Mouse (Mus musculus) kidney, adult 18-20 months (tissue): ENCODE results near the gene Kcne3.

Experiments
- DNase-seq: peaks from one replicate; pipeline ENCODE4 v3.0.0; 2021

Gene Kcne3

DNA sequence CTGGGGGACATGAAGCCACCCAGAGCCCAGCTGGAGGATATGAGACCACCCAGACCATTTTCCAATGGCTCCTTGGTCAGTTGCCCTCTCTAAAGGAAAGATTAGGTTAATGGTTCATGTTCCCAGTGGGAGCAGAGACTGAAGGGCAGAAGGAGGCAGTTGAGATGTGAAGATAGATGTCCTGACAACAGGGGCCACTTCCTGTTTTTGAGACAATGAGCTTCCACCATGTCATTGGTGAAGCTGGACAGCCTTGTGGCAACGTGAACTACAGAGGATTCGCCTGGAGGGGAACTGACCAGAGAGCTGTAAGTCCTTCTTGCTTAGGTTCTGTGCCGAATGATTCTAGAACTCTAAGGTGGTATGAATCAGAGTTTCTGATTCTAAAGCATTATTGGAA, at the start of gene Kcne3:
Gene Kcne3 (plus strand): TSS at position 234 of the 400 bp plus-strand sequence.
- no peak for DNase-seq

- DNase-seq, result no peak
These were observed 49.8 kb upstream of the Kcne3 start for GRCm38 (mm10) chr7:100126514-100126913.

GRCm38 (mm10) chr7:100128262-100129041, 47.9 kb upstream of the Kcne3 start:
- DNase-seq, result no peak

DNA sequence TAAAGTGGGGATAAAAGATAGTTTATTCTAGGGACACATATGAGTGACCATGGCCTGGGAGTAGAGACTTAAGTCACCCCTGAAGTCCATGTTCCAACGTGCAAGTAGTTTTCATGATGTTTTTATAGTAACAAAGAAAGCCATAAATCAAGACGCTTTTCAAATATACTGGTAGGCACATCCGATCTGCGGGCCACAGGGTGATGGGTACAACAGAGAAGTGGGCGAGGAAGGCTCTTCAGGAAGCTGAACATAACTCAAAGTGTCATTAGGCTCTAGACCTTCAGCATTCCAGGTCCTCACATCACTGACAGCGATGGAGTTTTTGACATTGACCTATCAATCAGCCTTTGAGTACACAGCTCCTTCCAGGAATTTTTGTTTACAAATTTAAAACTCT, 45.7 kb upstream of the Kcne3 start:
- DNase-seq, result no peak

DNA sequence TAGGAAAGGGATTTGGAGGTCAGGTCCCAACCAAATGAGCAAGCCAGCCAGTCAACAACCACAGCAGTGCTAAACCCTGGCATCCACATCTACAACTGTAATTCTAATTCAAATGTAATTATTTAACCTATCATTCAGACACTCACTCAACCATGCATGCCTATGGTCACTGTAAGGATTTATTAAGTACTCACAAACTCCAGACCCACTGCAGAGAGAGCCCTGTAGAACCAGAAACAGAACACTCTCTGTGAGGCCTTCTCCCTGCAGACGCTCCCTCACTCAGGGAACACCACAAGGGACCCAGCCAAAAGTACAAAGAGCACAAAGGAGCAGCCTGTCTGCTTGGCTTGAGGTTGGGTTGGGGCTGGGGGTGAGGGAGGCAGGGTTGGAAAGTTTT, 43.9 kb upstream of the Kcne3 start:
- no peak for DNase-seq

GRCm38 (mm10) chr7:100137038-100137437, 39.3 kb upstream of the Kcne3 start:
- DNase-seq, result peak; percentile 27

DNA sequence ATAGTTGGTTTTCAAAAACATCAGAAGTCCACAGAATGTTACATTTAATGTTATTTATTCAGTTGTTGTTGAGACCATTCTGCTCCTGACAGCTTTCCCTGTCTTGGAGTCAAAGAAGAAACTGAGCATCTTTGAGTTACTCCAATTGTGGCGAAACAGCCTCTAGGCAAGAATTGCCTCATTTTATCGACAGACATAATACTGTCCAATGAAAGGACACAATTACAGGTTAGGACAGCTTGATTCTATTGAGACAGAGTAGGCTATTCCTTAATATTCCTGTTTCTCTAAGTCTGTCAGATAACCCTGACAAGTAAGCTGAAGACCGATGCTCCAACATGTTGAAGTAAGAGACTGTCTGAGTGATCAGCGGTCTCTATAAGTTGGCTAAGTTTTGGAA, 38.2 kb upstream of the Kcne3 start:
- DNase-seq, result no peak

DNA sequence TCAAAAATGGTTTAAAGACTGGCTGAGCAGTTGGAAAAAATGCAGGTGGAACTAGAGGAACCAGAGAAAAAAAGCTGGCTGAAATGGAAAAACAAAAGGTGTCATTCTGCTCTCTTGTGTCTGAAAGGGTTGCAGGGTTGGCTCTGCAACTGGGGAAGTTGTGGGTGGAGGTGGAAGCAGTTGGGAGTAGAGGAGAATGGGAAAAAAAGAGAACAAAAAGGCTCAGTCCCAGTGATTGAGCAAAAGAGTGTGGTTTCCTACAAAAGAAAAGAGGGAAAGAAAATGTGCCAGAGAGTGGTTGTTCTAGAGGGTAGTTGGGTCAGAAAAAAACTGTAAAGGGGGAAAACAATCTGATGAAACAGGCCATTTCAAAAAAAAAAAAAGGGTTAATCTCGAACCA, 35.7 kb upstream of the Kcne3 start:
- no peak for DNase-seq

DNA sequence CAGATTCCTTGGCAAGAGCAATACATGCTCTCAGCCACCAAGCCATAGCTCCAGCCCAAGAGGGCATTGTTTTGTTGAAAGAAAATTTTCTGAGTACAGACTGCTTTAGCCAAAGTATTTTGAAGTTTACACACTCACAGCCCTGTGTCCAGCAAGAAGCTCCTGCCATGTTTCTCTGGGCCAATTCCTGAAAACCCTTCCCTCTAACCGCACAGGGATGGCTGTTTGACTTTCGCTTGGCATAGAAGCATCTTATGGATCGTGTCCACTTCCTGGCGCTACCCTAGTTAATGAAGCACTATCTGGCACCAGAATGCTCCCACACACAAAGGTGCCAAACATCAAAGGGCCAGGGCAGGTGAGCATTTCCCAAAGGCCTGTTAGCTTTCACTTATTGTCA, 27.7 kb upstream of the Kcne3 start:
- peak; percentile 11 for DNase-seq

DNA sequence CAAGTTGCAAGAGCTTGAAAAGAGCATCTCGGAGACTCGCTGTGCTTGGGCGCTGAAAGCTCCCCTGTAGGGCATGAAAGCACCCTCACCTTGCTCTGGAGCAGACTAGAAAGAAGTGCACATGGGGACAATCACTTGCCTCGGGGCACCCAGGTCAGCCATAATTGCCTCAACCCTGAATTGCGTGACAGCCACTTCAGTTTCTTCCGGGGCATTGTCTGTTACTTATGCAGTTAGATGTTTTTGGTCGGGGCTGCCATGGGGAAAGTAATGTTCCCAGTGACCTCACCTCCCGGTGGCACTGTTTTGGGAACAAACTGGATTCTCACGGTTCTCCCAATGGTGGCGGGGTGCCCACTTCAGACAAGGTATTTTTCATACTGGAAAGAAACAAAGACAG, 26.2 kb upstream of the Kcne3 start:
- DNase-seq, result no peak

GRCm38 (mm10) chr7:100150626-100151025, 25.7 kb upstream of the Kcne3 start:
- DNase-seq, result no peak

DNA sequence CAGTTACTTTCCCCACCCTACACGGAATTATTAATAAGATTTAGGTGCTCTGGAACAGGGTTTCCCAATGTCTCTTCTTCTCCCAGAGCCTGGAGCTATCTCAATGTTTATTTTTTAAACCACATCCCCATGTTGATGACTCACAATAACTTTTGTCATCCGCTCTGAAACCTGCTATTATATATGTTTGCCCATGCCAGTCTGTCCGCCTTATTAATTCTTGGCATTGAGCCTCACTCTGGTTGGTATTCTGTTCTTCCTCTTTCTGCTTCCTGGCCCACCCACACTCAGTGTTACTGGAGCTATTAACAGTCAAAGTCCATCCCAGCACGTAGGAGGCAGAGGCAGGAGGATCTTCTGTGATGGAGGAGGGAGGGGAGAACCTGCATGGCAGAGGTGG, 18.6 kb upstream of the Kcne3 start:
- DNase-seq, result no peak

GRCm38 (mm10) chr7:100159105-100159841, 17.0 kb upstream of the Kcne3 start, which contains the start of gene Lipt2:
Gene Lipt2, plus strand, starts transcription at chr7:100159277.
- DNase-seq, result peak; percentile 95

- no peak for DNase-seq
These were observed 16.3 kb upstream of the Kcne3 start for GRCm38 (mm10) chr7:100160006-100160405.

- no peak for DNase-seq
These were observed 12.8 kb upstream of the Kcne3 start for GRCm38 (mm10) chr7:100163506-100163905.

DNA sequence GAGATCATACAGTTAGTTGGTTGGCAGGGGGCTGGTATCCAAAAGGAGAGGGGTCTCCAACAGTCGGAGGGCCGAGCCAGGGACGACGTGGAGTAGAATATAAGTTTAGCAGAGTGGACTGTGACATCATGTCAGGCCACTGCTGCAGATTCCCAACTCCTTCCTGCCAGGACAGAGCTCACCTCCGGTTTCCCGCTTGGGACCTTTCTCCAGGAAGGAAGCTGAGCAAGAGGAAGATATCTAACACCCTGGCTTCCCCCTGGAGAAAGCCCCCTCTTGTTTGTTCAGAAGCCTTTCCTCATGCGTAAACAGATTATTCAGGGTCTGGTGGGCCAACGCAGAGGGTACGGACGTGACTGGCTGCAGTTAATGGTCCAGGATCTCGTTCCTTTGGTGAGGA, 7.6 kb upstream of the Kcne3 start:
- no peak for DNase-seq

DNA sequence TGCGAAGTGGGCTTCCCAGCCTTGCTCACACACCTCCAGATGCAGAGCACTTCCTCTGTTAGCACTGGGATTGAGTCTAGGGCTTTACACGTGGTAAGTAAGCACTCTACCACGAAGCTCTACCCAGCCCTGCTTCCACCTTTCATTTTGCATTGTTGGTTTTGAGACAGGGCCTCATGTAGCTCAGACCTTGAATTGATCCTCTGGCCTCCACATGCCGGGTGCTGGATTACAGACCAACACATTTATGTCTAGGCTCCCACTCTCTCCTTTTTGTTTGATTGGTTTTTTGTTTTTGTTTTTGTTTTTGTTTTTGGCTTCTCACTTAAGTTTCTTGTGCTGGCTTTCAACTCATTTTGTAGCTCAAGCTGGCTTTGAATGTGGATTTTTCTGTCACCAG, 5.5 kb upstream of the Kcne3 start:
- no peak for DNase-seq

- DNase-seq, result peak; percentile 56
These were observed 2.0 kb downstream of the Kcne3 start for GRCm38 (mm10) chr7:100178016-100178890.

GRCm38 (mm10) chr7:100178891-100179233, 2.6 kb downstream of the Kcne3 start:
- peak; percentile 12 for DNase-seq

DNA sequence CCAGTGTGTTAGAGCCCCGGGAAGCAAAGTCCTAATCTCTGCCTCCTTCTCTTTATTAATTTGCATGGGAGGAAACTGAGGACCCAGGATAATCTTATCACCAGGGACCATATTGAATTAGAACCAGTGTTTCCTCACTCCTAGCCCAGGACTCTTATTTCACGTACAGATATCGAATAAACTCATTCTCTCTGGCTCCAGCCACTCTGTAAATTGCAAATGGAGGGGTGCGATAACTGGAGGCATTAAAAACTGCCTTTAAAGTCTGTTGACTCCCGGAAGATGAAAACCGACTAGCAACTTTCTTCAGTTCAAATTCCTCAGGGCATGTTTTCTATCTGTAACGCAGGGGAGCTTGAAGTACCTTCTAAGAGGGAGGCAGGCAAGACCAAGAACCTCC, 3.1 kb downstream of the Kcne3 start:
- DNase-seq, result no peak

DNA sequence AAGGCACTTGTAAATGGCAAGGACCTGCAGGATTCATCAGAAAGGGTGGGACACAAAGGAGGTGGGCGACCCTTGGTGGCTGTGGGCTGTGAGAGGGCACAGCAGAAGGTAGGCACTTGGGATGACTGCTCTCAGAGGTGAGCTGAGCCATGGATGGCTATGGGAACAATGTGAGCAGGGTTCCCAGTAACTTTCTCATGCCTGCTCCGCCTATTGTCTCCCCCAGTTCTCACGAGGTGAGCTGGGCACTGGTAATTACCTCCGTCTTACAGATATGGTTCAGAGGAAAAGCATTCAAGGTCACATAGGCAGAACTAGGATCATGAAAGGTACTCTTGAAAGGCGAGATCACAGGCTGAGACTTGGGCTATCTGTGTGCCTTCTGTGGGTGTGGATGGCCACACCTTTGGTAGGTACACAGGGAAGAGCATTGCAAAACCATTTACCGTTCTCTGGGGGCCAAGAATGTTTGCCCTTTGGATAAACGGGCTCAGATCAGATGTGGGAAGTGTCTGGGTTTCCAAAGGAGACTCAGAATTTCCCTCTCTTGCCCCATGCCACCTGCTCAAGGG, 3.6 kb downstream of the Kcne3 start:
- no peak for DNase-seq

GRCm38 (mm10) chr7:100181176-100181575, 4.9 kb downstream of the Kcne3 start:
- DNase-seq, result no peak

GRCm38 (mm10) chr7:100181614-100182013, 5.3 kb downstream of the Kcne3 start:
- no peak for DNase-seq
